Mouse (Mus musculus) ES-E14 (cell line): ENCODE measurements around the gene Ubl4b.

ENCODE experiments used
- HCFC1 ChIP-seq: IDR thresholded peaks from 2 replicates; pipeline ENCODE4 v1.6.1; 2012; ENCODE audit warnings: low read length, inconsistent platforms, borderline replicate concordance; ENCODE audit not compliant: insufficient read depth
- MAFK ChIP-seq: IDR thresholded peaks from 2 replicates; pipeline ENCODE4 v1.6.1; 2014; ENCODE audit warnings: mild to moderate bottlenecking, low read depth, low read length, inconsistent platforms; ENCODE audit not compliant: insufficient read depth
- ZNF384 ChIP-seq: IDR thresholded peaks from 2 replicates; pipeline ENCODE4 v1.6.1; 2012; ENCODE audit warnings: low read depth, low read length, inconsistent platforms

DNA sequence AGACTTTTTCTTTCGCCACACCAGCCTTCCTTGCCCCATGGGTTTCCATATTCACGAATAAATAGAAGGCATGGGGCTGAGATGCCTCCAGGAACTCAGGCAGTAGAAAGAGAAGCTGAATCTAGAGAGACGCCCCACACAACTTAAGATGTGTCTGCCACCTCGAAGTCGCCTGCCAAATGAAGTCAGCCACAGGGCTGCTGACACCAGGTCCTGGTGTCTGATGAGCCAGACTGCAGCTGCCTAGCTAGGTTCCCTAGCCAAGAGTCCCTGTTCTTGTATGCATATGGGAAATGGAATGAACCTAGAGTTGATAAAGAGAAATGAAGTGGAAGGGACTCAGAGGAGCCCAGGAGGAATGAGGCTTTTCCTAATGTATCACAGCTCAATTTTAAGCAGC, 9.6 kb downstream of the Ubl4b start:
- TF ChIP-seq MAFK = no peak
- no peak for TF ChIP-seq ZNF384
- no peak for TF ChIP-seq HCFC1
